Mouse (Mus musculus): ENCODE measurements around the gene Pik3ap1. TPM values are rescaled to one million over a fixed set of nuclear protein-coding genes. Genes with fewer than 3 reads are reported as not detected.

The Pik3ap1 gene
- total and polyA plus RNA-seq, 3 experiments: 26.7 to 106 (median 37.4) TPM

DNA sequence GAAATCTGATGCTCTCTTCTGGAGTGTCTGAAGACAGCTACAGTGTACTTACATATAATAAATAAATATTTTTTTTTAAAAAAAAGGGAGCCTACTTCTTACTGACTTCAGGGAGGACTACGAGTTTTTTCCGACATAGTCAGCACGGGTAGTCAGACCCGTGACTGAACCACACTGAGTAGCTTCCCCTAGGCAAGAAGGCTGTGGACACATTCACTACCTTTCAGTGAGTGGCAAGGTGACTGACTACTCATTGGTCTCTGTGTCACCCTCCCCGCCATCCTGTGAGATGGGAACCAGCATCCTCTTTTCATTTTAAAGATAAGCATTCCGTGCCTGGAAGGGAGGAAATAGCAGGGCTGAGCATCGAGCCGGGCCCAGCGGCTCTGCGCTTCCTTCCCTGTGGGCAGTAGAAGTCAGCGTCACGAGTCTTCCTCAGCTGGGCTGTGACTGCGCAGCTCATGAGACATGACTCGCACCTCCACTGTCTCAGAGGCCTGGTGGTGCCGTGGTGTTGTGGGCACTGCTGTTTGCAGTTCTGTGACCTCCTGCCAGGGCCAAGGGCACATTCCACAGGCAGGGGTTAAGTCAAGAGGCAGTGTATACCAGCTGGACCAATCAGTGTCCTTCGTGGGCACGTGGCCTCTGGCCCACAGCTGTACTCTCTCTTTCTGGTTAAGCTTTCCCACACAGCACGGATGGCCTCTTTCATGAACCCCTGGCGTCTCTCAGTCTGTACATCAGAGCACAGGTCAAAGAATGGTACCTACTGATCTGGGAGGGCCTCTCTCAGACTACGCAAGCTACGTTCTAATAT lies 45.7 kb downstream of the Pik3ap1 start:
- H3K79me2 ChIP-seq (replicated peaks; ENCODE audit: control insufficient read depth, extremely low read depth, insufficient read depth, poor library complexity, severe bottlenecking): peaks cover 23% of the 10 kb centered on the region
- H3K9ac ChIP-seq (ENCODE audit: insufficient read depth, low read depth): no peak overlapping the region; the same call in 1 of the 2 replicates
- H3K9me3 ChIP-seq (replicated peaks; ENCODE audit: low read length): no peaks in the 10 kb centered on the region
- peaks cover 38 to 83% of the 10 kb centered on the region in 2 experiments for H3K4me1 ChIP-seq (ENCODE audit: control insufficient read depth in 1 of 2, insufficient read depth in 2 of 2)
- in situ Hi-C loops (cut with MboI; ENCODE audit: low pct_ligation_motif_present, low pct_unique_long_range_greater_than_20kb, low sequenced_read_pairs) (no loop called here), dilution Hi-C loops (cut with MboI; ENCODE audit: extremely low pct_ligation_motif_present, extremely low pct_unique_long_range_greater_than_20kb, low sequenced_read_pairs) (no loop called here)
- peaks cover 0 to 23% of the 10 kb centered on the region in 2 experiments for H3K36me3 ChIP-seq (replicated peaks in 1 of 2; ENCODE audit: control insufficient read depth in 1 of 2, insufficient read depth in 1 of 2, low read length in 1 of 2)
- no peaks in the 10 kb centered on the region for H3K27me3 ChIP-seq (replicated peaks)
- peak; percentile 60 for DNase-seq (ENCODE audit: extremely low read depth)
- TF ChIP-seq PAX5 (IDR thresholded peaks at IDR 0.05; ENCODE audit: low read length): no peak
- no peak for TF ChIP-seq CHD1 (IDR thresholded peaks at IDR 0.05; ENCODE audit: low read depth, low read length)
- TF ChIP-seq JUND (conservative IDR thresholded peaks at IDR 0.05; ENCODE audit: low read depth, low read length): no peak
- 0 out of 2 replicates have a peak, but pooled peaks have one; percentile 17 for TF ChIP-seq ZNF384 (IDR thresholded peaks at IDR 0.05; ENCODE audit: low read depth, low read length)
- TF ChIP-seq RCOR1 (conservative IDR thresholded peaks at IDR 0.05; ENCODE audit: low read depth, low read length): no peak
- TF ChIP-seq USF1 (IDR thresholded peaks at IDR 0.05; ENCODE audit: low read depth, low read length): peak; percentile 72
- 0 out of 2 replicates have a peak, but pooled peaks have one; percentile 26 for TF ChIP-seq POLR2A (IDR thresholded peaks at IDR 0.05; ENCODE audit: low read depth, low read length)
- TF ChIP-seq MXI1 (IDR thresholded peaks at IDR 0.05; ENCODE audit: low read depth, low read length): peak; percentile 16; the same call in 1 of the 2 replicates
- TF ChIP-seq MYC (IDR thresholded peaks at IDR 0.05; ENCODE audit: low read depth, low read length): no peak
- TF ChIP-seq ELF1 (IDR thresholded peaks at IDR 0.05; ENCODE audit: low read depth, low read length): no peak
- no peak for TF ChIP-seq ZC3H11A (IDR thresholded peaks at IDR 0.05; ENCODE audit: low read depth, low read length)
- no peak for TF ChIP-seq CTCF (conservative IDR thresholded peaks at IDR 0.05 in 1 of 2, IDR thresholded peaks at IDR 0.05 in 1 of 2; ENCODE audit: low read depth in 2 of 2, low read length in 2 of 2)
- no peak for TF ChIP-seq CHD2 (IDR thresholded peaks at IDR 0.05; ENCODE audit: low read length)
- no peak for TF ChIP-seq SMC3 (IDR thresholded peaks at IDR 0.05; ENCODE audit: low read depth, low read length)
- peak; percentile 76 for TF ChIP-seq MAX (IDR thresholded peaks at IDR 0.05; ENCODE audit: low read length)
- no peak for TF ChIP-seq E2F4 (IDR thresholded peaks at IDR 0.05; ENCODE audit: insufficient replicate concordance, low read depth, low read length)
- no peak for TF ChIP-seq TBP (conservative IDR thresholded peaks at IDR 0.05; ENCODE audit: low read depth, low read length)
- TF ChIP-seq ZKSCAN1 (IDR thresholded peaks at IDR 0.05; ENCODE audit: borderline replicate concordance, low read depth, low read length): no peak
- TF ChIP-seq BHLHE40 (IDR thresholded peaks at IDR 0.05; ENCODE audit: low read depth, low read length): peak; percentile 49
- 0 out of 2 replicates have a peak, but pooled peaks have one; percentile 36 for TF ChIP-seq MAFK (IDR thresholded peaks at IDR 0.05; ENCODE audit: insufficient replicate concordance, low read length)
- no peak for TF ChIP-seq POLR2AphosphoS2 (IDR thresholded peaks at IDR 0.05; ENCODE audit: low read depth, low read length)
- no peak for TF ChIP-seq HCFC1 (IDR thresholded peaks at IDR 0.05; ENCODE audit: low read depth, low read length)
- TF ChIP-seq ETS1 (conservative IDR thresholded peaks at IDR 0.05; ENCODE audit: low read depth, low read length): peak; percentile 4
- no peak for TF ChIP-seq MEF2A (IDR thresholded peaks at IDR 0.05; ENCODE audit: borderline replicate concordance, low read depth, low read length)
- TF ChIP-seq ZMIZ1 (IDR thresholded peaks at IDR 0.05; ENCODE audit: low read depth, low read length): no peak
- TF ChIP-seq MAZ (IDR thresholded peaks at IDR 0.05; ENCODE audit: low read depth, low read length): no peak
- TF ChIP-seq JUN (IDR thresholded peaks at IDR 0.05; ENCODE audit: insufficient read depth, low read depth, low read length): no peak
- TF ChIP-seq KAT2A (IDR thresholded peaks at IDR 0.05; ENCODE audit: insufficient replicate concordance, low read length): no peak
- TF ChIP-seq TCF12 (IDR thresholded peaks at IDR 0.05; ENCODE audit: low read depth, low read length): no peak
- TF ChIP-seq USF2 (conservative IDR thresholded peaks at IDR 0.05; ENCODE audit: low read depth, low read length): peak; percentile 50
- no peak for TF ChIP-seq IRF4 (IDR thresholded peaks at IDR 0.05; ENCODE audit: low read depth, low read length)
- no peak for TF ChIP-seq GABPA (IDR thresholded peaks at IDR 0.05; ENCODE audit: insufficient replicate concordance, low read depth, low read length)
- no peak for TF ChIP-seq EP300 (IDR thresholded peaks at IDR 0.05; ENCODE audit: low read length)
- no peak for TF ChIP-seq SIN3A (IDR thresholded peaks at IDR 0.05; ENCODE audit: low read length)
- no peak for TF ChIP-seq NELFE (IDR thresholded peaks at IDR 0.05; ENCODE audit: low read depth, low read length)
- no peak for TF ChIP-seq RAD21 (IDR thresholded peaks at IDR 0.05; ENCODE audit: low read depth, low read length)
- TF ChIP-seq NRF1 (IDR thresholded peaks at IDR 0.05; ENCODE audit: low read depth, low read length): no peak
- no peak for TF ChIP-seq UBTF (IDR thresholded peaks at IDR 0.05; ENCODE audit: low read depth, low read length)
- peak overlapping the region; percentile 79 for H3K27ac ChIP-seq (ENCODE audit: insufficient read depth, low read depth)
- H3K4me3 ChIP-seq (replicated peaks in 1 of 3; ENCODE audit: low read depth in 2 of 3, low read length in 2 of 3, poor library complexity in 1 of 3): peak overlapping the region in 1 of 3 experiments; percentile 2
- H3K4me2 ChIP-seq (ENCODE audit: insufficient read depth, low read depth, poor library complexity, severe bottlenecking): peak overlapping the region; percentile 7; the same call in 1 of the 2 replicates

All from CH12.LX (cell line).